Comparison of ENCODE assay signal across 19 mouse cellular contexts in genomic region chr16:84560279-84560602, GRCm38 (mm10). TPM values are rescaled to one million over a fixed set of nuclear protein-coding genes. Genes with fewer than 3 reads are reported as not detected.
A peak's percentile ranks its signal among the peaks of the same experiment; 100 is the strongest.
DNase-seq lines count a peak whose midpoint lies in the region; ATAC-seq and TF ChIP-seq lines count a peak whose summit lies in the region.
"Had no signal": no experiment of that assay in that cellular context is flagged by ENCODE, and none has a peak within 500 bp of the region (broad histone marks: within the 10 kb centered on the region; RNA-seq: fewer than 3 reads in every experiment).

No protein-coding gene starts in this region.

- intact Hi-C loops in left cerebral cortex, postnatal 10 days (cut with DNase I) = no loop called here

- TF ChIP-seq CTCF in hindbrain, postnatal 0 days (IDR thresholded peaks at IDR 0.05; ENCODE audit: low read depth) = no peak

- H3K4me3 ChIP-seq in neural tube, embryonic 11.5 days (ENCODE audit: low read depth, low read length) = no peak overlapping the region
- H3K4me3 ChIP-seq in forebrain, embryonic 14.5 days (ENCODE audit: low read depth, low read length) = peak overlapping the region; percentile 0; the same call in 1 of the 2 replicates
- H3K4me3 ChIP-seq in hindbrain, postnatal 0 days (ENCODE audit: low read length) = no peak overlapping the region
- H3K4me3 ChIP-seq in neural tube, embryonic 15.5 days (replicated peaks) = no peak overlapping the region
- H3K4me3 ChIP-seq: limb, embryonic 12.5 days had no signal

- peak; percentile 13; the same call in 1 of the 2 replicates for ATAC-seq in neural tube, embryonic 11.5 days (ENCODE audit: insufficient read depth, low FRiP score, low TSS enrichment)
- ATAC-seq in forebrain, embryonic 14.5 days = 0 out of 2 replicates have a peak, but pooled peaks have one; percentile 22
- no peak for ATAC-seq in hindbrain, postnatal 0 days
- no peak for ATAC-seq in neural tube, embryonic 15.5 days (ENCODE audit: low FRiP score)

- H3K9ac ChIP-seq in neural tube, embryonic 11.5 days (ENCODE audit: low read length) = no peak overlapping the region
- H3K9ac ChIP-seq in forebrain, embryonic 14.5 days (ENCODE audit: low read length) = no peak overlapping the region
- H3K9ac ChIP-seq in hindbrain, postnatal 0 days (replicated peaks; ENCODE audit: low read length) = no peak overlapping the region
- H3K9ac ChIP-seq in neural tube, embryonic 15.5 days (replicated peaks) = no peak overlapping the region
- H3K9ac ChIP-seq: limb, embryonic 12.5 days; liver, embryonic 14.5 days had no signal

- H3K4me2 ChIP-seq in neural tube, embryonic 11.5 days (ENCODE audit: low read depth) = no peak overlapping the region
- peak overlapping the region; percentile 35; the same call in 1 of the 2 replicates for H3K4me2 ChIP-seq in forebrain, embryonic 14.5 days (ENCODE audit: low read length)
- H3K4me2 ChIP-seq in hindbrain, postnatal 0 days (ENCODE audit: low read depth, low read length) = peak overlapping the region; percentile 42
- H3K4me2 ChIP-seq in neural tube, embryonic 15.5 days = peak overlapping the region; percentile 17; the same call in 1 of the 2 replicates
- H3K4me2 ChIP-seq: limb, embryonic 12.5 days had no signal

- no peaks in the 10 kb centered on the region; the same call in 1 of the 2 replicates for H3K4me1 ChIP-seq in neural tube, embryonic 11.5 days (ENCODE audit: control insufficient read depth, insufficient read depth, low read length)
- no peaks in the 10 kb centered on the region for H3K4me1 ChIP-seq in forebrain, embryonic 14.5 days (ENCODE audit: control insufficient read depth, insufficient read depth, low read length)
- H3K4me1 ChIP-seq in hindbrain, postnatal 0 days (ENCODE audit: insufficient read depth, low read length) = no peaks in the 10 kb centered on the region
- H3K4me1 ChIP-seq in neural tube, embryonic 15.5 days = peaks cover 14% of the 10 kb centered on the region
- H3K4me1 ChIP-seq: limb, embryonic 12.5 days had no signal

- DNase-seq in neural tube, embryonic 11.5 days (ENCODE audit: low spot score) = no peak
- DNase-seq in neural tube, embryonic 10.5 days (ENCODE audit: extremely low spot score, low spot score) = no peak
- no peak for DNase-seq in forebrain, embryonic 14.5 days (ENCODE audit: low spot score)
- DNase-seq in hindbrain, postnatal 0 days (ENCODE audit: low spot score) = no peak
- DNase-seq in left cerebral cortex, postnatal 10 days (ENCODE audit: extremely low spot score in 1 of 2, low spot score in 2 of 2) = no peak
- no peak for DNase-seq in thymus, postnatal 0 days (ENCODE audit: low spot score)
- no peak for DNase-seq in adrenal gland, adult 8-10 months
- DNase-seq: cerebellum, adult 9-11 months; lung, postnatal 10 days; thymus, postnatal 25 days had no signal

- no peaks in the 10 kb centered on the region for H3K27me3 ChIP-seq in neural tube, embryonic 11.5 days (ENCODE audit: control insufficient read depth, insufficient read depth, low read length)
- no peaks in the 10 kb centered on the region for H3K27me3 ChIP-seq in forebrain, embryonic 14.5 days (replicated peaks; ENCODE audit: control insufficient read depth, insufficient read depth, low read length)
- H3K27me3 ChIP-seq in hindbrain, postnatal 0 days (ENCODE audit: insufficient read depth, low read length) = no peaks in the 10 kb centered on the region
- H3K27me3 ChIP-seq in neural tube, embryonic 15.5 days (replicated peaks) = no peaks in the 10 kb centered on the region
- H3K27me3 ChIP-seq: limb, embryonic 12.5 days had no signal

- H3K9me3 ChIP-seq in neural tube, embryonic 11.5 days (ENCODE audit: control insufficient read depth, low read length) = no peaks in the 10 kb centered on the region
- H3K9me3 ChIP-seq in forebrain, embryonic 14.5 days (replicated peaks; ENCODE audit: control insufficient read depth, low read length) = no peaks in the 10 kb centered on the region
- H3K9me3 ChIP-seq in hindbrain, postnatal 0 days (ENCODE audit: low read length) = no peaks in the 10 kb centered on the region
- no peaks in the 10 kb centered on the region for H3K9me3 ChIP-seq in neural tube, embryonic 15.5 days (replicated peaks)
- H3K9me3 ChIP-seq: limb, embryonic 12.5 days had no signal

- no peaks in the 10 kb centered on the region for H3K36me3 ChIP-seq in neural tube, embryonic 11.5 days (ENCODE audit: control insufficient read depth, insufficient read depth, low read length)
- H3K36me3 ChIP-seq in forebrain, embryonic 14.5 days (ENCODE audit: control insufficient read depth, insufficient read depth, low read length) = no peaks in the 10 kb centered on the region
- H3K36me3 ChIP-seq in hindbrain, postnatal 0 days (ENCODE audit: insufficient read depth, low read length) = no peaks in the 10 kb centered on the region
- H3K36me3 ChIP-seq in neural tube, embryonic 15.5 days = no peaks in the 10 kb centered on the region
- H3K36me3 ChIP-seq: limb, embryonic 12.5 days had no signal

- WGBS in neural tube, embryonic 11.5 days = 66% methylated on average over 7 of the region's 7 CpGs
- WGBS in forebrain, embryonic 14.5 days = 36% methylated on average over 7 of the region's 7 CpGs
- 45% methylated on average over 7 of the region's 7 CpGs for WGBS in hindbrain, postnatal 0 days
- WGBS in neural tube, embryonic 15.5 days = 54% methylated on average over 7 of the region's 7 CpGs

- no peak overlapping the region for H3K27ac ChIP-seq in neural tube, embryonic 11.5 days (ENCODE audit: low read depth, low read length)
- no peak overlapping the region for H3K27ac ChIP-seq in forebrain, embryonic 14.5 days (ENCODE audit: low read depth, low read length)
- H3K27ac ChIP-seq in hindbrain, postnatal 0 days = no peak overlapping the region
- H3K27ac ChIP-seq in neural tube, embryonic 15.5 days (replicated peaks) = no peak overlapping the region
- H3K27ac ChIP-seq: limb, embryonic 12.5 days; liver, embryonic 14.5 days; stomach, postnatal 0 days had no signal

RNA-seq across cellular contexts. Expression of gene A730009L09Rik, which starts 45.3 kb away (rescaled TPM):
- not detected in 2 replicates for polyA plus RNA-seq in neural tube, embryonic 11.5 days (2014; fragmentation: Nextera tagmentation; extraction: Ambion mirVana)
- polyA plus RNA-seq in forebrain, embryonic 14.5 days (2014; fragmentation: Nextera tagmentation; extraction: Ambion mirVana) = not detected in 2 replicates
- total RNA-seq in hindbrain, postnatal 0 days (2014; rRNA removed) = 0.68 TPM in 2 replicates
- 0.50 and 0.63 TPM in 2 replicates for polyA plus RNA-seq in hindbrain, postnatal 0 days (2015; fragmentation: Nextera tagmentation; extraction: Ambion mirVana)
- polyA plus RNA-seq in neural tube, embryonic 15.5 days (2015; fragmentation: Nextera tagmentation; extraction: Ambion mirVana) = 0.41 TPM in 1 of 2 replicates, not detected in the other
- total RNA-seq in left cerebral cortex, postnatal 10 days (2021) = under 1 TPM; 0.22 to 0.30 TPM
- not detected in 2 replicates for polyA plus RNA-seq in thymus, postnatal 0 days (2015; fragmentation: Nextera tagmentation; extraction: Ambion mirVana)
- not detected for total RNA-seq in adrenal gland, adult 8-10 months (2022)
- total RNA-seq: adrenal gland, postnatal 25 days; gastrocnemius, postnatal 4 days had no signal
- polyA plus RNA-seq: heart, embryonic 16.5 days; inflammation-experienced regulatory T-cells, adult 6 months; kidney, embryonic 14.5 days; limb, embryonic 12.5 days; liver, embryonic 14.5 days; stomach, postnatal 0 days had no signal

Comparison
In these comparisons a context has a peak if more than half of its experiments do, and no peak if none do; other contexts are left out.
1. ATAC-seq: peak in neural tube, embryonic 11.5 days (single experiment) and forebrain, embryonic 14.5 days (single experiment); none in hindbrain, postnatal 0 days (single experiment) and neural tube, embryonic 15.5 days (single experiment).